Mouse (Mus musculus) heart, embryonic 11.5 days (tissue): Measurements from ENCODE around the gene Jpt1. TPM values are rescaled to one million over a fixed set of nuclear protein-coding genes. Genes with fewer than 3 reads are reported as not detected.
"Not testable (repeated sequence)": the region's sequence is repeated elsewhere in the genome, so short reads cannot be mapped to it uniquely, and the experiment has no call there.

ENCODE experiments used
- ATAC-seq: fragments of 200-750 bp; cut with Nextera tagmentation; replicated peaks from 2 replicates; pipeline ENCODE4 v1.8.0; 2017; ENCODE audit warnings: moderate library complexity; ENCODE audit not compliant: insufficient number of reproducible peaks, low FRiP score, low TSS enrichment
- H3K27ac ChIP-seq: fragments of 300-500 bp; sonication (generic); 2 replicates; pipeline ENCODE4 v1.5.1; 2014; ENCODE audit warnings: mild to moderate bottlenecking, low read depth, low read length
- H3K27me3 ChIP-seq: fragments of 300-500 bp; sonication (generic); 2 replicates; pipeline ENCODE4 v1.6.1; 2014; ENCODE audit warnings: mild to moderate bottlenecking, low read length, mixed read lengths; ENCODE audit not compliant: control insufficient read depth, insufficient read depth
- H3K36me3 ChIP-seq: fragments of 300-500 bp; sonication (generic); 2 replicates; pipeline ENCODE4 v1.6.1; 2014; ENCODE audit warnings: mild to moderate bottlenecking, low read length, moderate library complexity, mixed read lengths; ENCODE audit not compliant: control insufficient read depth, insufficient read depth
- H3K4me1 ChIP-seq: fragments of 300-500 bp; sonication (generic); 2 replicates; pipeline ENCODE4 v1.6.1; 2014; ENCODE audit warnings: low read length; ENCODE audit not compliant: control insufficient read depth, insufficient read depth
- H3K4me2 ChIP-seq: fragments of 300-500 bp; sonication (generic); 2 replicates; pipeline ENCODE4 v1.6.1; 2014; ENCODE audit warnings: mild to moderate bottlenecking, moderate library complexity
- H3K4me3 ChIP-seq: fragments of 300-500 bp; sonication (generic); 2 replicates; pipeline ENCODE4 v1.5.1; 2014; ENCODE audit warnings: low read depth, low read length
- H3K9ac ChIP-seq: fragments of 300-500 bp; sonication (generic); 2 replicates; pipeline ENCODE4 v1.6.1; 2014; ENCODE audit warnings: mild to moderate bottlenecking, low read depth, low read length, moderate library complexity
- H3K9me3 ChIP-seq: fragments of 300-500 bp; sonication (generic); replicated peaks from 2 replicates; pipeline ENCODE4 v1.6.1; 2016; ENCODE audit warnings: low read length; ENCODE audit not compliant: control insufficient read depth
- WGBS: fragments of 180-500 bp; shearing (Covaris S2); extraction: QIAGEN DNeasy Blood & Tissue Kit; methylation state at CpG from one replicate; pipeline ENCODE4 v1.1.7; 2014; ENCODE audit not compliant: insufficient replicate concordance; 5-methylcytosine and 5-hydroxymethylcytosine counted together
- polyA plus RNA-seq: library from polyadenylated mRNA; unstranded; fragments of >200 nt; fragmentation: Nextera tagmentation; extraction: Ambion mirVana; gene quantifications from 2 replicates; pipeline ENCODE4 v1.2.1, GENCODE M21; 2014

Gene Jpt1
- polyA plus RNA-seq, 1 experiment from 2014 or later: 457 TPM

- Histone ChIP-seq H3K36me3 (0 out of 2 replicates have a peak, but pooled peaks cover 3% of the 10 kb centered on the region), H3K27ac (no peak overlapping the region), H3K4me2 (no peak overlapping the region), H3K4me3 (no peak overlapping the region), H3K4me1 (peaks cover 6% of the 10 kb centered on the region), H3K9me3 (no peaks in the 10 kb centered on the region), H3K9ac (no peak overlapping the region), H3K27me3 (no peaks in the 10 kb centered on the region)
- 74% methylated on average over 12 of the region's 12 CpGs for WGBS
- no peak for ATAC-seq
These were observed 29.0 kb downstream of the Jpt1 start for GRCm38 (mm10) chr11:115485155-115485554.

- H3K36me3 ChIP-seq: 0 out of 2 replicates have a peak, but pooled peaks cover 1% of the 10 kb centered on the region
- H3K9ac ChIP-seq: no peak overlapping the region
- no peak for ATAC-seq
- H3K27me3 ChIP-seq: no peaks in the 10 kb centered on the region
- H3K9me3 ChIP-seq: no peaks in the 10 kb centered on the region
- H3K4me3 ChIP-seq: no peak overlapping the region
- H3K4me2 ChIP-seq: no peak overlapping the region
- H3K4me1 ChIP-seq: peaks cover 6% of the 10 kb centered on the region
- 18% methylated on average over 6 of the region's 6 CpGs for WGBS
- no peak overlapping the region for H3K27ac ChIP-seq
These were observed 30.5 kb downstream of the Jpt1 start for GRCm38 (mm10) chr11:115483726-115484125.

GRCm38 (mm10) chr11:115483278-115483677 lies 30.9 kb downstream of the Jpt1 start:
- H3K36me3 ChIP-seq: no peaks in the 10 kb centered on the region
- peaks cover 6% of the 10 kb centered on the region for H3K4me1 ChIP-seq
- ATAC-seq: no peak
- no peaks in the 10 kb centered on the region for H3K9me3 ChIP-seq
- no peak overlapping the region for H3K4me3 ChIP-seq
- H3K4me2 ChIP-seq: no peak overlapping the region
- H3K27ac ChIP-seq: no peak overlapping the region
- 68% methylated on average over 11 of the region's 11 CpGs for WGBS
- no peak overlapping the region for H3K9ac ChIP-seq
- no peaks in the 10 kb centered on the region for H3K27me3 ChIP-seq

GRCm38 (mm10) chr11:115481553-115482259 lies 32.5 kb downstream of the Jpt1 start:
- H3K9ac ChIP-seq: no peak overlapping the region
- no peak for ATAC-seq
- H3K27ac ChIP-seq: no peak overlapping the region
- no peaks in the 10 kb centered on the region for H3K27me3 ChIP-seq
- no peak overlapping the region for H3K4me3 ChIP-seq
- H3K36me3 ChIP-seq: no peaks in the 10 kb centered on the region
- H3K9me3 ChIP-seq: no peaks in the 10 kb centered on the region
- 70% methylated on average over 6 of the region's 6 CpGs for WGBS
- H3K4me1 ChIP-seq: peaks cover 7% of the 10 kb centered on the region
- H3K4me2 ChIP-seq: no peak overlapping the region

GRCm38 (mm10) chr11:115478296-115478938 lies 35.8 kb downstream of the Jpt1 start:
- 82% methylated on average over 9 of the region's 9 CpGs for WGBS
- Histone ChIP-seq H3K27me3 (no peaks in the 10 kb centered on the region), H3K4me2 (no peak overlapping the region), H3K4me3 (no peak overlapping the region), H3K36me3 (no peaks in the 10 kb centered on the region; the same call in 1 of the 2 replicates), H3K9ac (no peak overlapping the region), H3K27ac (no peak overlapping the region), H3K9me3 (no peaks in the 10 kb centered on the region), H3K4me1 (peaks cover 23% of the 10 kb centered on the region)
- ATAC-seq: no peak

- H3K9me3 ChIP-seq, H3K4me3 ChIP-seq, H3K27me3 ChIP-seq, ATAC-seq, H3K9ac ChIP-seq, H3K4me2 ChIP-seq, H3K27ac ChIP-seq, H3K36me3 ChIP-seq: not testable (repeated sequence)
- WGBS: 75% methylated on average over 7 of the region's 7 CpGs
- H3K4me1 ChIP-seq: peaks cover 31% of the 10 kb centered on the region
These were observed 36.8 kb downstream of the Jpt1 start for GRCm38 (mm10) chr11:115477388-115477787.

GRCm38 (mm10) chr11:115476630-115477029 lies 37.6 kb downstream of the Jpt1 start:
- not testable (repeated sequence) for H3K36me3 ChIP-seq, ATAC-seq, H3K9me3 ChIP-seq, H3K27me3 ChIP-seq, H3K27ac ChIP-seq
- peak overlapping the region; percentile 98; the same call in 1 of the 2 replicates for H3K4me2 ChIP-seq
- WGBS: 77% methylated on average over 4 of the region's 4 CpGs
- H3K4me3 ChIP-seq: peak overlapping the region; percentile 92; the same call in 1 of the 2 replicates
- H3K4me1 ChIP-seq: peaks cover 31% of the 10 kb centered on the region
- H3K9ac ChIP-seq: peak overlapping the region; percentile 87; the same call in 1 of the 2 replicates

- H3K9me3 ChIP-seq: no peaks in the 10 kb centered on the region
- 0 out of 2 replicates have a peak, but pooled peaks have one; percentile 4 for ATAC-seq
- peak overlapping the region; percentile 15; the same call in 1 of the 2 replicates for H3K27ac ChIP-seq
- H3K4me1 ChIP-seq: peaks cover 31% of the 10 kb centered on the region
- H3K36me3 ChIP-seq: no peaks in the 10 kb centered on the region; the same call in 1 of the 2 replicates
- peak overlapping the region; percentile 87 for H3K9ac ChIP-seq
- H3K4me3 ChIP-seq: peak overlapping the region; percentile 92
- WGBS: 5% methylated on average over 28 of the region's 28 CpGs
- H3K4me2 ChIP-seq: peak overlapping the region; percentile 98
- H3K27me3 ChIP-seq: no peaks in the 10 kb centered on the region
These were observed 38.4 kb downstream of the Jpt1 start for GRCm38 (mm10) chr11:115475758-115476237.
